Mouse (Mus musculus) gastrocnemius, postnatal 14 days (tissue): ENCODE measurements around the gene Rpl6. TPM values are rescaled to one million over a fixed set of nuclear protein-coding genes. Genes with fewer than 3 reads are reported as not detected.
"Not testable (repeated sequence)": the region's sequence is repeated elsewhere in the genome, so short reads cannot be mapped to it uniquely, and the experiment has no call there.

Experiments used
- DNase-seq: peaks from one replicate; pipeline ENCODE4 v3.0.0; 2021; ENCODE audit warnings: mixed read lengths
- intact Hi-C: fragments of 180-260 bp; cut with DNase I; formaldehyde crosslinking; loops from one replicate; pipeline ENCODE4 v1.15.1; 2025; ENCODE audit warnings: low total_unique reads
- total RNA-seq, 2 experiments: library from RNA; stranded (reverse); gene quantifications; 2 replicates each; pipeline ENCODE4 v1.2.3; 2021

Rpl6 gene
- total RNA-seq, 2 experiments from 2014 or later = 596 to 649 TPM

DNA sequence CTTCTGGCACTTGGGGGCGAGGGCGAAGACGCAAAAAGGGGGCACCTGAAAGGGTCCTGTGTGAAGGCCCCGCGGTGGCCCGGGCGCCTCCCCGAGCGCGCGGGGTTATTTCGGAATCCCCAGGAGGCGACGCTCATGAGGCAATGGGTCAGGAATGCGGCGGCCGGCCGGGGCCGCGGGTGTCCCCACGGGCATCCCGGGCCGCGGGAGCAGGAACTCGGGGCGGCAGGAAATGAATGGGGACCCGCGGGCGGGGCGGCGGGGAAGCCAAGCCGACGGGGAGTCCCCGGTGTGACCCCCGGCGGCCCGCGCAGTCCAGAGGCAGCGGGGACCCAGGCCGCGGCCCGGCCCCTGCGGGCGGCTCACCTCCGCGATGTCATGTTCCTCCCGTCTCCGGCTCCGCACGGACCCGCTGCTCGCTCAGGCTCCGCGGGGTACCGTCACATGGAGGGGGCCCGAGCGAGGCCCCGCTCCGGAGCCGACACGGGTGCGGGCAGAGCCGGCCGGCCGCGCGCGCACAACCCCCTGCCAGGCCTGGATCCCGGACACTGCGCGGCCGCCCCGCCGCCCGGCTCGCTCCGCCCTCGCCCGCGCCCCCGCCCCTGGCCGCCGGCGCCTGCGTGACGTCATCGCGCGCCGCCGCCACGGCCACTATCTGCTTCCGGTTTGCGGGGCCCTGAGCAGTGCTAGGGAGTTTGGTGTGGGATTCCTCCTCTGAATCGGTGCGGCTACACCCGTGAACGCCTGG is 13.3 kb upstream of the Rpl6 start, which contains the start of gene Ptpn11:
Ptpn11 (minus strand) TSS at position 562 of the 748 bp plus-strand sequence.
- peak; percentile 88 for DNase-seq
- intact Hi-C loops = no loop called here

DNA sequence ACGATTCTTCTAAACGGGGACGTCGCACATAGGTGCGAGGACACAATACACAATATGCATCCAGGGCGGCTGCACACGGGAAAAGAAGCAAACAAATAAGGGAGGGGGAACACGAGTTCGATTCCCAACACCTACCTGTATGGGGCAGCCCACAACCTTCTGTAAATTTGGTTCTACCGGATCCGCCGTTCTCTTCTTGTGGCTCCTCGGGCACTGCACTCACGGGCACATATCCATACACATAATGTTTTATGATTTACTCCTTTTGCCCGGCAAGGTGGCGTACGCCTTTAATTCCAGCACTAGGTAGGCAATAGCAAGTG is 12.7 kb upstream of the Rpl6 start:
- intact Hi-C loops = no loop called here
- no peak for DNase-seq

GRCm38 (mm10) chr5:121194173-121194572 is 10.1 kb upstream of the Rpl6 start:
- intact Hi-C loops = no loop called here
- DNase-seq = no peak

- no peak for DNase-seq
- intact Hi-C loops = no loop called here
These were observed 7.5 kb upstream of the Rpl6 start for GRCm38 (mm10) chr5:121196764-121197163.

- intact Hi-C loops = no loop called here
- no peak for DNase-seq
These were observed 6.9 kb upstream of the Rpl6 start for GRCm38 (mm10) chr5:121197337-121197736.

- intact Hi-C loops = no loop called here
- DNase-seq = no peak
These were observed 5.9 kb upstream of the Rpl6 start for GRCm38 (mm10) chr5:121198376-121198775.

- intact Hi-C loops = no loop called here
- DNase-seq = no peak
These were observed 2.5 kb upstream of the Rpl6 start for GRCm38 (mm10) chr5:121201739-121202138.

GRCm38 (mm10) chr5:121202467-121202866 is 1.8 kb upstream of the Rpl6 start:
- intact Hi-C loops = no loop called here
- no peak for DNase-seq

DNA sequence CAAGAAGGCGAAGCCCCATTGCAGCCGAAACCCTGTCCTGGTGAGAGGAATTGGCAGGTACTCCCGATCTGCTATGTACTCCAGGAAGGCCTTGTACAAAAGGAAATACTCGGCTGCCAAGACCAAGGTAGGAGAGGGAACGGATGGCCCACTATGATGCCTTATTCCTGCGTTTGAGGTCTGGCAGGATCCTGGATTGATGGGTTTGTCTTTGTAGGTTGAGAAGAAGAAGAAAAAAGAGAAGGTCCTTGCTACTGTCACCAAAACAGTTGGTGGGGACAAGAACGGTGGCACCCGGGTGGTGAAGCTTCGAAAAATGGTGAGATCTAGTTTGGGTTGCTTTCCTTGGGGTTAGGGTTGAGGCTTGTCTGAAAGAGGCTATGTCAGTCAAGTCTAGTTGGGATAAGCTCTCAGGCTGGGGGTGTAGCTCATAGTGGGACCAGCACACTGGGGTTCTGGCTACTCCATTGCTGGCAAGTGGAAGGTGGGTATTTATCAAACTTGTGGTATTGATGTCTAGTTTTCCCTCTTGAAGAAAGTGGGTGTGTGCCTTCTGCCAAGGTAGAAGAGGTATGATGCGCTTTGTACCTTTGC is 1.4 kb downstream of the Rpl6 start:
- DNase-seq, intact Hi-C loops: not testable (repeated sequence)

- no peak for DNase-seq
- intact Hi-C loops = no loop called here
These were observed 2.3 kb downstream of the Rpl6 start for GRCm38 (mm10) chr5:121206540-121206939.

DNA sequence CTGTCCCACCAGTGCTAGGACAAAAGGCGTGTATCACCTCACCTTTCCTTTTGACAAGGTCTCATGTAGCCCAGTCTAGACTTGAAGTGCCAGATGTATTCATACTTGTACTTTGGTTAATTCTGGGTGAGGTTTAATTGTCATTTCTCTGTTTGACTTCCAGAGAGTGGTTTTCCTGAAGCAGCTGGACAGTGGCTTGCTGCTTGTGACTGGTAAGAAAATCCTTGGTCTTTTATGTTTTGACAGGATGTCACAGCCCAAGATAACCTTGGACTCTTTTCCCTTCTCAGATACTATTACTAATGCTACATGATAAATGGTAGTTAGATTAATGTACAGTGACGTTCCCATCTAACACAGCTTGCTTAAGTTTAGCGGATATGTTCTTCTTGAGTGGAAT is 2.7 kb downstream of the Rpl6 start:
- no peak for DNase-seq
- intact Hi-C loops = no loop called here

GRCm38 (mm10) chr5:121209755-121210600 is 5.7 kb downstream of the Rpl6 start:
- no peak for DNase-seq
- intact Hi-C loops = no loop called here

- intact Hi-C loops = no loop called here
- DNase-seq = no peak
These were observed 6.3 kb downstream of the Rpl6 start for GRCm38 (mm10) chr5:121210601-121210924.

DNA sequence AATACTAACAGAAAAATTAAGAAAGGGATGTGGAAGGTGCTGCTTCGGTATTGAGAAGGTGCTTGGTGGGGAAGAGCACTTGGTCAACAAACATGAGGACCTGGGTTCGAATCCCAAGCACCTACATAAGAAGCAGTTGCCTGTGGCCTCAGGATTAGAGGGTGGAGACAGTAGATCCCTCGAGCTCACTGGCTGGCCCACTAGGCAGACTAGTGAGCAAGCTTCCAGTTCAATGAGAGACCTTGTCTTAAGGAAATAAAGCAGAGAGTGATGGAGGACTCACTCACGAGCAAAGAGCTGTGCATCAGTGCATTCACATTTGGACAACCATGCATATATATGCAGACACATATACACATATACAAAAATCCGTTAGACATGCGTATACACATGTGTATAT is 7.8 kb downstream of the Rpl6 start:
- no peak for DNase-seq
- intact Hi-C loops = no loop called here

DNA sequence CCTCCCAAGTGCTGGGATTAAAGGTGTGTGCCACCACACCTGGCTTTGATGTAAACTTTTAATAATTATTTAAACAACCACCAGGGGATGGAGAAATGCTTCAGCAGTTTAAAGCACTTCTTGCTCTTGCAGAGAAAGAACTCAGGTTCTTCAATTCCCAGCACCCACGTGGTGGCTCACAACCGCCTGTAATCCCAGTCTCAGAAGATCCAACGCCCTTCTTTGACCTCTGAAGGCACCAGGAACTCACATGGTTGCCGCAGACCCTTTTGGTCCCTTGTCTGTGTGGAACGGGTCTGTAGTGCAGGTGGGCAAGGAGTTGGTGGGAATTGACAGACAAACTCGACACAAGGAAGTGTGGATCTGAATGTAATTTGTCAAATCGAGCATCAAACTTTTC is 10.4 kb downstream of the Rpl6 start:
- DNase-seq = no peak
- intact Hi-C loops = loop anchor here (5.0 kb wide), 1 partner anchor 53 kb away; no protein-coding TSS in a partner anchor

- intact Hi-C loops = loop anchor here (5.0 kb wide), 1 partner anchor 52 kb away; no protein-coding TSS in a partner anchor
- peak; percentile 48 for DNase-seq
These were observed 11.3 kb downstream of the Rpl6 start for GRCm38 (mm10) chr5:121215380-121216125.

- intact Hi-C loops = loop anchor here (5.0 kb wide), 1 partner anchor 51 kb away; no protein-coding TSS in a partner anchor
These were observed 11.8 kb downstream of the Rpl6 start for GRCm38 (mm10) chr5:121216126-121216446.

GRCm38 (mm10) chr5:121216584-121217312 is 12.5 kb downstream of the Rpl6 start:
- intact Hi-C loops = loop anchor here (5.0 kb wide), 1 partner anchor 51 kb away; no protein-coding TSS in a partner anchor
- not testable (repeated sequence) for DNase-seq

More at GRCm38 (mm10) chr5:121216126-121216446, 11.8 kb downstream of the Rpl6 start:
- no peak for DNase-seq

- intact Hi-C loops = loop anchor here (5.0 kb wide), 1 partner anchor 50 kb away; no protein-coding TSS in a partner anchor
- DNase-seq = no peak
These were observed 13.0 kb downstream of the Rpl6 start for GRCm38 (mm10) chr5:121217313-121217634.
